Mouse (Mus musculus) A20 (cell line): Measurements from ENCODE around the gene Krt33b.

Source experiments
- DNase-seq: peaks from one replicate; pipeline ENCODE4 v3.0.0-alpha.2; 2011; ENCODE audit warnings: low read depth, low spot score

The Krt33b gene

GRCm38 (mm10) chr11:100029768-100030167 lies at the start of gene Krt33b:
Krt33b (minus strand) TSS chr11:100029868.
- DNase-seq, result no peak

GRCm38 (mm10) chr11:100073873-100074272 lies 44.2 kb upstream of the Krt33b start:
- DNase-seq, result no peak

GRCm38 (mm10) chr11:100067293-100068036 lies 37.8 kb upstream of the Krt33b start:
- DNase-seq, result no peak

- DNase-seq, result no peak
Observed at GRCm38 (mm10) chr11:100066236-100067010, 36.8 kb upstream of the Krt33b start.

- peak; percentile 4 for DNase-seq
Observed at GRCm38 (mm10) chr11:100058875-100059274, 29.2 kb upstream of the Krt33b start.

- DNase-seq, result no peak
Observed at GRCm38 (mm10) chr11:100055686-100056655, 26.3 kb upstream of the Krt33b start.

- no peak for DNase-seq
Observed at GRCm38 (mm10) chr11:100050451-100050850, 20.8 kb upstream of the Krt33b start, which contains the start of gene Krt31. Krt31 (minus strand) TSS chr11:100050551.

GRCm38 (mm10) chr11:100047193-100047592 lies 17.5 kb upstream of the Krt33b start:
- no peak for DNase-seq

- no peak for DNase-seq
Observed at GRCm38 (mm10) chr11:100046303-100046866, 16.7 kb upstream of the Krt33b start.

GRCm38 (mm10) chr11:100041454-100041853 lies 11.8 kb upstream of the Krt33b start, which contains the start of gene Krt34:
Krt34 (minus strand) TSS chr11:100041554.
- no peak for DNase-seq

- no peak for DNase-seq
Observed at GRCm38 (mm10) chr11:100021438-100021837, 8.2 kb downstream of the Krt33b start.

GRCm38 (mm10) chr11:100019466-100019865 lies 10.2 kb downstream of the Krt33b start:
- DNase-seq, result no peak

- DNase-seq, result no peak
Observed at GRCm38 (mm10) chr11:100016112-100016511, 13.6 kb downstream of the Krt33b start, which contains the start of gene Krt33a. Krt33a (minus strand) TSS chr11:100016212.

- no peak for DNase-seq
Observed at GRCm38 (mm10) chr11:100013691-100014171, 15.9 kb downstream of the Krt33b start.

GRCm38 (mm10) chr11:100010682-100011081 lies 19.0 kb downstream of the Krt33b start:
- no peak for DNase-seq

GRCm38 (mm10) chr11:100008336-100008735 lies 21.3 kb downstream of the Krt33b start:
- DNase-seq, result no peak

- DNase-seq, result peak; percentile 22
Observed at GRCm38 (mm10) chr11:100006624-100007023, 23.0 kb downstream of the Krt33b start.

GRCm38 (mm10) chr11:100005905-100006304 lies 23.8 kb downstream of the Krt33b start:
- DNase-seq, result no peak

- peak; percentile 43 for DNase-seq
Observed at GRCm38 (mm10) chr11:100004846-100005245, 24.8 kb downstream of the Krt33b start.

GRCm38 (mm10) chr11:99999091-99999490 lies 30.6 kb downstream of the Krt33b start:
- no peak for DNase-seq

GRCm38 (mm10) chr11:99994384-99994661 lies 35.3 kb downstream of the Krt33b start:
- DNase-seq, result no peak
